Mouse (Mus musculus) liver, embryonic 14.5 days (tissue): ENCODE data around the gene Rnf5.

Source experiments
- CTCF ChIP-seq: IDR thresholded peaks from 2 replicates; pipeline ENCODE4 v1.5.1; 2016; ENCODE audit warnings: antibody characterized with exemption, low read depth, control low read depth
- EP300 ChIP-seq: IDR thresholded peaks from 2 replicates; pipeline ENCODE4 v1.6.1; 2016; ENCODE audit warnings: antibody characterized with exemption, low read depth

GRCm38 (mm10) chr17:34629221-34629751 is 25.8 kb upstream of the Rnf5 start, which contains the start of gene Prrt1:
- TF ChIP-seq CTCF (no peak), EP300 (no peak)
